Mouse (Mus musculus) heart, embryonic 16.5 days (tissue): ENCODE results near the gene Acadvl. TPM values are rescaled to one million over a fixed set of nuclear protein-coding genes. Genes with fewer than 3 reads are reported as not detected.

Source experiments
- ATAC-seq: fragments of 200-750 bp; cut with Nextera tagmentation; replicated peaks from 2 replicates; pipeline ENCODE4 v1.8.0; 2017; ENCODE audit warnings: moderate number of reproducible peaks; ENCODE audit not compliant: insufficient read depth, low FRiP score; ENCODE audit errors: extremely low read depth
- H3K27ac ChIP-seq: fragments of 300-500 bp; sonication (generic); 2 replicates; pipeline ENCODE4 v1.5.1; 2014; ENCODE audit warnings: mild to moderate bottlenecking, low read length, control low read depth, moderate library complexity
- H3K27me3 ChIP-seq: fragments of 300-500 bp; sonication (generic); 2 replicates; pipeline ENCODE4 v1.6.1; 2014; ENCODE audit warnings: low read length, mixed read lengths; ENCODE audit not compliant: control insufficient read depth, insufficient read depth
- H3K36me3 ChIP-seq: fragments of 300-500 bp; sonication (generic); 2 replicates; pipeline ENCODE4 v1.6.1; 2014; ENCODE audit not compliant: control insufficient read depth, insufficient read depth
- H3K4me1 ChIP-seq: fragments of 300-500 bp; sonication (generic); 2 replicates; pipeline ENCODE4 v1.6.1; 2014; ENCODE audit warnings: low read length, mixed read lengths; ENCODE audit not compliant: control insufficient read depth, insufficient read depth
- H3K4me2 ChIP-seq: fragments of 300-500 bp; sonication (generic); 2 replicates; pipeline ENCODE4 v1.6.1; 2014; ENCODE audit warnings: low read depth, mild to moderate bottlenecking, control low read depth, low read length
- H3K4me3 ChIP-seq: fragments of 300-500 bp; sonication (generic); 2 replicates; pipeline ENCODE4 v1.5.1; 2014; ENCODE audit warnings: mild to moderate bottlenecking, control low read depth, low read length
- H3K9ac ChIP-seq: fragments of 300-500 bp; sonication (generic); 2 replicates; pipeline ENCODE4 v1.6.1; 2014; ENCODE audit warnings: low read length, control low read depth
- H3K9me3 ChIP-seq: fragments of 300-500 bp; sonication (generic); replicated peaks from 2 replicates; pipeline ENCODE4 v1.6.1; 2016; ENCODE audit warnings: low read length; ENCODE audit not compliant: control insufficient read depth
- WGBS: fragments of 180-500 bp; shearing (Covaris S2); extraction: QIAGEN DNeasy Blood & Tissue Kit; methylation state at CpG from one replicate; pipeline ENCODE4 v1.1.7; 2014; 5-methylcytosine and 5-hydroxymethylcytosine counted together
- polyA plus RNA-seq: library from polyadenylated mRNA; unstranded; fragments of >200 nt; fragmentation: Nextera tagmentation; extraction: Ambion mirVana; gene quantifications from 2 replicates; pipeline ENCODE4 v1.2.1, GENCODE M21; 2015

Acadvl gene
- polyA plus RNA-seq, 1 experiment from 2014 or later = 276 TPM

DNA sequence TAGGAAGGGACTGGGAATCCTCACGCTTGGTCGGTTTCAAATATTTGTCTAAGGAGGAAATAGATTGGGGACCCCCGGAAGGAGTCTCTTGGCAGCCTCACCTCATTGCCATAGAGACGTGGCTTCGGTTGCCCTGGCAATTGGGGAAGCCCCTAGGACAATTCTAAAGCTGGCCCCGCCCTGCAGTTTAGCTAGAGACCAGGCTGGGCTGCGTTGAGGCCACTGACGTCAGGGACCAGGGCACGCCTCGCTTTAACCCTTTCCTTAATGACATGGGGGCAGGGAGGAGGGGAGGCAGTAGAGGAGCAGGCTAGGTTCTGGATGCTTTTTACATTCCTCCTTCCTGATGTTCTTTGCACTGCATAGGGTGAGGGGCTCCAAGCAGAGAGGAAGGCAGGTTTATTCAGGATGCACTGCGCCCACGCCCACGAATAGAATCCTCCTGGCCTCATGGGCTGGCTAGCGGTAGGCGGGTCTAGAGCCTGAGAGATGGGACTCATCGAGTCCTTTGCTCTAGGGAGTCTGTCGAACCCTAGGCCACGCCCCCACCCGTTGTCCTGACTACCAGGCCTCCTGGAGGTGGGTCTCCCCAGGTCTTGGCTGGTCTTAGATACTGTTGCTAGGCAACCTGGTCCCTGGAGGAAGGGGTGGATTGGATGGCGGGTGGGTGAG is 14.1 kb upstream of the Acadvl start:
- Histone ChIP-seq H3K36me3 (peaks cover 3% of the 10 kb centered on the region; the same call in 1 of the 2 replicates), H3K9me3 (no peaks in the 10 kb centered on the region), H3K9ac (peak overlapping the region; percentile 23; the same call in 1 of the 2 replicates), H3K4me2 (peak overlapping the region; percentile 62), H3K27ac (peak overlapping the region; percentile 69), H3K27me3 (no peaks in the 10 kb centered on the region; the same call in 1 of the 2 replicates), H3K4me3 (peak overlapping the region; percentile 29), H3K4me1 (peaks cover 29% of the 10 kb centered on the region)
- WGBS = 4% methylated on average over 20 of the region's 20 CpGs
- peak; percentile 67 for ATAC-seq

GRCm38 (mm10) chr11:70028401-70029129 is 13.4 kb upstream of the Acadvl start:
- H3K4me1 ChIP-seq = peaks cover 33% of the 10 kb centered on the region
- no peak overlapping the region for H3K9ac ChIP-seq
- no peaks in the 10 kb centered on the region; the same call in 1 of the 2 replicates for H3K27me3 ChIP-seq
- H3K4me2 ChIP-seq = peak overlapping the region; percentile 62
- no peaks in the 10 kb centered on the region for H3K9me3 ChIP-seq
- peak overlapping the region; percentile 29 for H3K4me3 ChIP-seq
- 24% methylated on average over 12 of the region's 12 CpGs for WGBS
- peaks cover 3% of the 10 kb centered on the region; the same call in 1 of the 2 replicates for H3K36me3 ChIP-seq
- no peak; the same call in 1 of the 2 replicates for ATAC-seq
- H3K27ac ChIP-seq = peak overlapping the region; percentile 69

DNA sequence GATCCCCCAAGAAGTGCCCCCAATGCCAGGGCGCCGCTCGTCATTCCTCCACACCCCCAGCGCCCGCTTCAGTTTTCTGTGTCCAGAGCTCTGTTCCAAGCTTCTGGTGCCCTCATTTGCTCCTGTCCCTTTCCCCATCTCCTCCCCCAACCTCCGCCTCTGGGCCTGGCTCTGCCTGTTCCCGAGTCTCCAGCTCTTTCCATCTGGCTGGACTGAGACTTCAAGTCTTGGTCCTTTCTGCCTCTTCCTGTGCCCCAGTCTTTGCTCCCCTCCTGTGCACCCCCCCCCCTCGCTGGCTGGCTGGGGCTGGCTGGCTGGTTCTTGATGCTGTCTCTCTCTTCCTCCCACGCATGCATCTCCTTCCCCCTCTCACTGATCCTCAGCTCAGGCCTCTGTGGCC is 12.2 kb upstream of the Acadvl start:
- Histone ChIP-seq H3K4me3 (peak overlapping the region; percentile 42; the same call in 1 of the 2 replicates), H3K9me3 (no peaks in the 10 kb centered on the region), H3K9ac (peak overlapping the region; percentile 34), H3K27me3 (no peaks in the 10 kb centered on the region; the same call in 1 of the 2 replicates), H3K4me2 (peak overlapping the region; percentile 62), H3K4me1 (peaks cover 38% of the 10 kb centered on the region), H3K27ac (peak overlapping the region; percentile 5; the same call in 1 of the 2 replicates), H3K36me3 (peaks cover 3% of the 10 kb centered on the region; the same call in 1 of the 2 replicates)
- 49% methylated on average over 9 of the region's 9 CpGs for WGBS
- ATAC-seq = no peak

DNA sequence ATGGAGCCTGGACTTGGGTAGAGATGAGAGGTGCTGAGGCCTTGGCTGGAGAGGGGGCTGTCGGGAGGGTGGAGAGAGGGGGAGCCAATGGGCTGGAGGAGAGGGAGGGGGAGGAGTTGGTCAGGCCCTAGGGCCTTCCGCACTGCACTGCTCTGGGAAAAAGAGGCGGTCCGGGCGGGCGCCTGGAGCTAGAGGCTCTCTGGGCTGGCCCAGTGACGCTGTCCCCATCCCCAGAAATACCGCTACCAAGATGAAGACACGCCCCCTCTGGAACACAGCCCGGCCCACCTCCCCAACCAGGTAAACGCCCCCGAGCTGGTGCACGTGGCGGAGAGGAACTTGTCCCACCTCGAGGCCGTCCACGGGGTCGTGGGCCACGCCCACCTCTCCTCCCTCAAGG is 11.5 kb upstream of the Acadvl start:
- Histone ChIP-seq H3K9ac (peak overlapping the region; percentile 51; the same call in 1 of the 2 replicates), H3K27me3 (no peaks in the 10 kb centered on the region; the same call in 1 of the 2 replicates), H3K4me2 (peak overlapping the region; percentile 62), H3K9me3 (no peaks in the 10 kb centered on the region), H3K4me1 (peaks cover 39% of the 10 kb centered on the region), H3K27ac (peak overlapping the region; percentile 5), H3K36me3 (peaks cover 3% of the 10 kb centered on the region; the same call in 1 of the 2 replicates), H3K4me3 (peak overlapping the region; percentile 42)
- peak; percentile 60 for ATAC-seq
- WGBS = 9% methylated on average over 17 of the region's 19 CpGs

DNA sequence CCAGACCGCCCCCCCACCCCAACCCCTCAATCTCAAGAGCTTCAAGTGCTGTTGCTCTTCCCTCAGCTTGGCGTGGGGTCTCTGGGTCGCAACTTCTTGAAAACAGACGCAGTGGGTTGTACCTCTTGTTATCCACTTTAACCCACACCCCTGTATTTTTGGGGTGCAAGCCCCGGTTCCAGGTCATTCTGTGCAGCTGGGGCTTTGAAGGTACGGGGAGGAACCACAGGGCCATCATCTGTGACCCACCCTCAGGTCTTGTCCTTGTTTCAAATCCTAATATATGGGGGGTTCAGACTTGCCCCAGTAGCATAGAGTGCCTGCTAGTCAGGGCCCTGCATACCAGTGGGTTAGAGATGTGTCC is 8.9 kb upstream of the Acadvl start:
- 9% methylated on average over 6 of the region's 6 CpGs for WGBS
- peaks cover 49% of the 10 kb centered on the region for H3K4me1 ChIP-seq
- H3K9ac ChIP-seq = peak overlapping the region; percentile 63

DNA sequence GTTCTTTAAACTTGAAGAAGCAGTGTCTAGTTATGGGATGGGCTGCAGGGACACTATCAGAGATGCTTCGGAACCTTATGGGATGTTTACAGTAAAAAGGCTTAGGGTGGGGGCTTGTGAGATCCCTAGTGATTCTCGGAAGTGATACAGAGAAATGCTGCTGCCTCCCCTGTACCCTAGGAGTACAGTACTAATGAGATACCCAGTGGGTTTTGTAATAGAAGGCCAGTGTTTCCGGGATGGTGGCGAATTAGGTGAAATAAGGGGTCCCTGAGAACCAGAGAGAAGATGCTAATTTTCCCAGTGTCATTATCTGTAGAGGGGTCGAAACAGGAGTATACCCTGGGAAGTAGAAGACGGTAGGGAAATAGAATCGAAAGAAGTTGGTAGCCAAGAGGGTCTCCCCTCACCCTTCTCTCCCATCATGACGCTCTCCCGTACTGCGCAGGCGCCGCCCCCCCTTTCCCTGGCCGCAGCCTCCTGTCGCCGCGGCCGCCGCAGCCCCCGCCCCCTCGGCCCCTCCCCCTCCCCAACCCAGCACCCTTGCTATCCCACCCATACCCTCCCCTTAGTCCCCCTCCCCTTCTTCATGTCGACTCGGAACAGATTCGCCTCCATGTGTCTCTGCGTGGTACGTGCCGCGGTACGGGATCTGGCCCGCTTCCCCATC is 8.4 kb upstream of the Acadvl start:
- H3K4me3 ChIP-seq = peak overlapping the region; percentile 48
- peaks cover 48% of the 10 kb centered on the region for H3K4me1 ChIP-seq
- no peaks in the 10 kb centered on the region for H3K9me3 ChIP-seq
- 7% methylated on average over 25 of the region's 29 CpGs for WGBS
- no peaks in the 10 kb centered on the region; the same call in 1 of the 2 replicates for H3K27me3 ChIP-seq
- H3K4me2 ChIP-seq = peak overlapping the region; percentile 68
- H3K36me3 ChIP-seq = no peaks in the 10 kb centered on the region
- H3K27ac ChIP-seq = no peak overlapping the region
- ATAC-seq = no peak
- H3K9ac ChIP-seq = peak overlapping the region; percentile 63

More for the DNA sequence above, 8.9 kb upstream of the Acadvl start:
- no peak for ATAC-seq
- Histone ChIP-seq H3K36me3 (no peaks in the 10 kb centered on the region), H3K4me3 (peak overlapping the region; percentile 48), H3K27me3 (no peaks in the 10 kb centered on the region; the same call in 1 of the 2 replicates), H3K9me3 (no peaks in the 10 kb centered on the region), H3K4me2 (peak overlapping the region; percentile 68), H3K27ac (no peak overlapping the region)

- H3K27ac ChIP-seq = peak overlapping the region; percentile 62
- peak overlapping the region; percentile 65 for H3K4me3 ChIP-seq
- peaks cover 49% of the 10 kb centered on the region for H3K4me1 ChIP-seq
- no peaks in the 10 kb centered on the region for H3K9me3 ChIP-seq
- ATAC-seq = peak; percentile 69
- H3K4me2 ChIP-seq = peak overlapping the region; percentile 92
- no peaks in the 10 kb centered on the region; the same call in 1 of the 2 replicates for H3K27me3 ChIP-seq
- no peaks in the 10 kb centered on the region for H3K36me3 ChIP-seq
- H3K9ac ChIP-seq = peak overlapping the region; percentile 58
- WGBS = 4% methylated on average over 39 of the region's 40 CpGs
Measured at GRCm38 (mm10) chr11:70021264-70022132, 6.3 kb upstream of the Acadvl start.

DNA sequence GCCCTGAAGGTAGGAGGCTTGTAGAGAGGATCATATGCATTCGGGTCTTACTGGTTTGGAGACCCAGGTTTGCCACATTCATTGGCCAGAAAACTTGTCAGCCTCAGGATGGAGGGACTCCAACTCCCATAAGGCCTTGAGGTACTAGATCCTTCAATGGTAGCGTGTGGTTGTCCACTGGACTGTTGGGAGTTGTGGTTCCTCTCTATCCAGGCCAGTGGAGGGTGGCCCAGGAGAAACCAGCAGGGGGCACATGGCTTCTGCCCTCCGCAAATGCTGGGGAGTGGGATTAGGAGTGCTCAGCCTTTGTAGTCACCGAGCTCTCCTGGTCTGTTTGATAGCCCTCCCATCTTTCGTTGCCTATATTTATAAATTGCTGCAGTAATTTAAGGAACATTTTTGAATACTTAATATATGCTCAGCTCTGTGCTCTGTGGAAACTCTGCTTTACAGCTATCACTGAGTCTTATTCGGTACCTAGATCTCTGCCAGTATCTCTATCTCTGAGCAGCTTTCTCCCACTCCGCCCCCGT is 5.6 kb upstream of the Acadvl start:
- Histone ChIP-seq H3K4me1 (peaks cover 43% of the 10 kb centered on the region), H3K9ac (peak overlapping the region; percentile 58), H3K9me3 (no peaks in the 10 kb centered on the region), H3K27me3 (no peaks in the 10 kb centered on the region; the same call in 1 of the 2 replicates), H3K27ac (peak overlapping the region; percentile 70), H3K36me3 (no peaks in the 10 kb centered on the region), H3K4me2 (peak overlapping the region; percentile 92), H3K4me3 (peak overlapping the region; percentile 65)
- whole genome bisulfite sequencing = under 1% methylated on average over 8 of the region's 8 CpGs
- ATAC-seq = peak; percentile 86
